Mouse (Mus musculus) hindbrain, embryonic 10.5 days (tissue): ENCODE data around the gene Ss18l2. TPM values are rescaled to one million over a fixed set of nuclear protein-coding genes. Genes with fewer than 3 reads are reported as not detected.

Source experiments
- DNase-seq: peaks from one replicate; pipeline ENCODE4 v3.0.0-alpha.2; 2017; ENCODE audit warnings: low spot score
- H3K27ac ChIP-seq: fragments of 300-500 bp; sonication (generic); 2 replicates; pipeline ENCODE4 v1.5.1; 2016; ENCODE audit warnings: mild to moderate bottlenecking, moderate library complexity
- H3K27me3 ChIP-seq: fragments of 300-500 bp; sonication (generic); 2 replicates; pipeline ENCODE4 v1.6.1; 2016; ENCODE audit warnings: mild to moderate bottlenecking; ENCODE audit not compliant: poor library complexity, insufficient read depth, severe bottlenecking
- H3K36me3 ChIP-seq: fragments of 300-500 bp; sonication (generic); 2 replicates; pipeline ENCODE4 v1.6.1; 2016; ENCODE audit warnings: mild to moderate bottlenecking, moderate library complexity
- H3K4me1 ChIP-seq: fragments of 300-500 bp; sonication (generic); replicated peaks from 2 replicates; pipeline ENCODE4 v1.6.1; 2016; ENCODE audit warnings: mild to moderate bottlenecking
- H3K4me3 ChIP-seq: fragments of 300-500 bp; sonication (generic); 2 replicates; pipeline ENCODE4 v1.5.1; 2016; ENCODE audit warnings: mild to moderate bottlenecking, moderate library complexity
- H3K9me3 ChIP-seq: fragments of 300-500 bp; sonication (generic); 2 replicates; pipeline ENCODE4 v1.6.1; 2016; ENCODE audit warnings: mild to moderate bottlenecking, moderate library complexity
- WGBS: fragments of 180-500 bp; shearing (Covaris S2); methylation state at CpG from one replicate; pipeline ENCODE4 v1.1.7; 2016; 5-methylcytosine and 5-hydroxymethylcytosine counted together
- polyA plus RNA-seq: library from polyadenylated mRNA; unstranded; fragments of >200 nt; fragmentation: Nextera tagmentation; extraction: Ambion mirVana; gene quantifications from 2 replicates; pipeline ENCODE4 v1.2.1, GENCODE M21; 2016

Ss18l2 gene
- polyA plus RNA-seq, 1 experiment from 2014 or later, result 112 TPM

- Histone ChIP-seq H3K36me3 (peaks cover 96% of the 10 kb centered on the region), H3K4me1 (peaks cover 4% of the 10 kb centered on the region), H3K27me3 (no peaks in the 10 kb centered on the region; the same call in 1 of the 2 replicates), H3K9me3 (no peaks in the 10 kb centered on the region), H3K4me3 (no peak overlapping the region), H3K27ac (no peak overlapping the region)
- no peak for DNase-seq
- WGBS, result 95% methylated on average over 9 of the region's 9 CpGs
These were observed 42.6 kb downstream of the Ss18l2 start for GRCm38 (mm10) chr9:121752774-121753173.

GRCm38 (mm10) chr9:121754624-121755023 lies 44.5 kb downstream of the Ss18l2 start:
- H3K36me3 ChIP-seq, result peaks cover 79% of the 10 kb centered on the region
- H3K4me1 ChIP-seq, result peaks cover 22% of the 10 kb centered on the region
- H3K9me3 ChIP-seq, result no peaks in the 10 kb centered on the region
- no peak for DNase-seq
- no peaks in the 10 kb centered on the region; the same call in 1 of the 2 replicates for H3K27me3 ChIP-seq
- H3K27ac ChIP-seq, result no peak overlapping the region
- no peak overlapping the region for H3K4me3 ChIP-seq
- 96% methylated on average over 3 of the region's 3 CpGs for WGBS

- Histone ChIP-seq H3K27me3 (no peaks in the 10 kb centered on the region; the same call in 1 of the 2 replicates), H3K4me3 (no peak overlapping the region), H3K36me3 (peaks cover 60% of the 10 kb centered on the region), H3K4me1 (peaks cover 41% of the 10 kb centered on the region), H3K9me3 (no peaks in the 10 kb centered on the region), H3K27ac (no peak overlapping the region)
- DNase-seq, result no peak
- 88% methylated on average over 3 of the region's 3 CpGs for WGBS
These were observed 46.7 kb downstream of the Ss18l2 start for GRCm38 (mm10) chr9:121756785-121757184.

- no peak for DNase-seq
- Histone ChIP-seq H3K27ac (0 out of 2 replicates have a peak overlapping the region, but pooled peaks have one; percentile 8), H3K36me3 (peaks cover 59% of the 10 kb centered on the region), H3K27me3 (no peaks in the 10 kb centered on the region; the same call in 1 of the 2 replicates), H3K4me1 (peaks cover 48% of the 10 kb centered on the region), H3K4me3 (no peak overlapping the region), H3K9me3 (no peaks in the 10 kb centered on the region)
- WGBS, result 80% methylated on average over 3 of the region's 3 CpGs
These were observed 47.3 kb downstream of the Ss18l2 start for GRCm38 (mm10) chr9:121757432-121757831.

GRCm38 (mm10) chr9:121757835-121758814 lies 48.0 kb downstream of the Ss18l2 start:
- 46% methylated on average over 10 of the region's 10 CpGs for WGBS
- Histone ChIP-seq H3K4me1 (peaks cover 48% of the 10 kb centered on the region), H3K36me3 (peaks cover 59% of the 10 kb centered on the region), H3K27ac (0 out of 2 replicates have a peak overlapping the region, but pooled peaks have one; percentile 8), H3K9me3 (no peaks in the 10 kb centered on the region), H3K4me3 (peak overlapping the region; percentile 83), H3K27me3 (no peaks in the 10 kb centered on the region; the same call in 1 of the 2 replicates)
- DNase-seq, result peak; percentile 27

GRCm38 (mm10) chr9:121759091-121760081 lies 49.3 kb downstream of the Ss18l2 start, which contains the start of gene Zfp651:
Gene Zfp651, plus strand, starts transcription at chr9:121759330.
- Histone ChIP-seq H3K36me3 (peaks cover 59% of the 10 kb centered on the region), H3K9me3 (no peaks in the 10 kb centered on the region), H3K27ac (peak within 1 kb of the TSS; percentile 97), H3K4me1 (peaks cover 48% of the 10 kb centered on the region), H3K27me3 (no peaks in the 10 kb centered on the region; the same call in 1 of the 2 replicates), H3K4me3 (peak within 1 kb of the TSS; percentile 83)
- DNase-seq, result peak; percentile 82
- under 1% methylated on average over 97 of the region's 97 CpGs for WGBS

GRCm38 (mm10) chr9:121760271-121761090 lies 50.4 kb downstream of the Ss18l2 start:
- Histone ChIP-seq H3K4me1 (peaks cover 48% of the 10 kb centered on the region), H3K27ac (peak overlapping the region; percentile 97), H3K27me3 (no peaks in the 10 kb centered on the region; the same call in 1 of the 2 replicates), H3K36me3 (peaks cover 59% of the 10 kb centered on the region), H3K9me3 (no peaks in the 10 kb centered on the region), H3K4me3 (peak overlapping the region; percentile 83)
- peak; percentile 87 for DNase-seq
- WGBS, result 2% methylated on average over 43 of the region's 43 CpGs

- Histone ChIP-seq H3K27ac (peak overlapping the region; percentile 97), H3K27me3 (no peaks in the 10 kb centered on the region; the same call in 1 of the 2 replicates), H3K36me3 (peaks cover 59% of the 10 kb centered on the region), H3K9me3 (no peaks in the 10 kb centered on the region), H3K4me3 (peak overlapping the region; percentile 83), H3K4me1 (peaks cover 48% of the 10 kb centered on the region)
- no peak for DNase-seq
- WGBS, result 68% methylated on average over 10 of the region's 10 CpGs
These were observed 51.0 kb downstream of the Ss18l2 start for GRCm38 (mm10) chr9:121761091-121761665.

- Histone ChIP-seq H3K9me3 (no peaks in the 10 kb centered on the region), H3K36me3 (peaks cover 59% of the 10 kb centered on the region), H3K27ac (peak overlapping the region; percentile 97; the same call in 1 of the 2 replicates), H3K4me1 (peaks cover 48% of the 10 kb centered on the region), H3K4me3 (peak overlapping the region; percentile 83; the same call in 1 of the 2 replicates), H3K27me3 (no peaks in the 10 kb centered on the region; the same call in 1 of the 2 replicates)
- no peak for DNase-seq
- 70% methylated on average over 8 of the region's 8 CpGs for WGBS
These were observed 51.7 kb downstream of the Ss18l2 start for GRCm38 (mm10) chr9:121761787-121762186.

- H3K36me3 ChIP-seq, result peaks cover 61% of the 10 kb centered on the region
These were observed 52.1 kb downstream of the Ss18l2 start for GRCm38 (mm10) chr9:121762248-121762647.

GRCm38 (mm10) chr9:121762761-121763160 lies 52.6 kb downstream of the Ss18l2 start:
- DNase-seq, result no peak
- H3K27ac ChIP-seq, result no peak overlapping the region
- no peaks in the 10 kb centered on the region; the same call in 1 of the 2 replicates for H3K27me3 ChIP-seq
- H3K9me3 ChIP-seq, result no peaks in the 10 kb centered on the region
- H3K4me3 ChIP-seq, result no peak overlapping the region
- 91% methylated on average over 25 of the region's 25 CpGs for WGBS
- H3K36me3 ChIP-seq, result peaks cover 62% of the 10 kb centered on the region
- H3K4me1 ChIP-seq, result peaks cover 44% of the 10 kb centered on the region

More at GRCm38 (mm10) chr9:121762248-121762647, 52.1 kb downstream of the Ss18l2 start:
- no peak overlapping the region for H3K4me3 ChIP-seq
- peaks cover 48% of the 10 kb centered on the region for H3K4me1 ChIP-seq
- 91% methylated on average over 10 of the region's 10 CpGs for WGBS
- no peaks in the 10 kb centered on the region; the same call in 1 of the 2 replicates for H3K27me3 ChIP-seq
- no peak for DNase-seq
- H3K27ac ChIP-seq, result peak overlapping the region; percentile 97; the same call in 1 of the 2 replicates
- H3K9me3 ChIP-seq, result no peaks in the 10 kb centered on the region
